Mouse (Mus musculus) hindbrain, embryonic 14.5 days (tissue): Measurements from ENCODE around the gene Tspan18. TPM values are rescaled to one million over a fixed set of nuclear protein-coding genes. Genes with fewer than 3 reads are reported as not detected.

Experiments used
- ATAC-seq: fragments of 200-750 bp; cut with Nextera tagmentation; 2 replicates; pipeline ENCODE4 v1.8.0; 2017; ENCODE audit warnings: moderate number of reproducible peaks, mild to moderate bottlenecking, moderate TSS enrichment, moderate library complexity; ENCODE audit not compliant: low FRiP score
- DNase-seq: peaks from one replicate; pipeline ENCODE4 v3.0.0-alpha.2; 2015; ENCODE audit warnings: low spot score
- H3K27ac ChIP-seq: fragments of 300-500 bp; sonication (generic); 2 replicates; pipeline ENCODE4 v1.5.1; 2014; ENCODE audit warnings: mild to moderate bottlenecking, moderate library complexity
- H3K27me3 ChIP-seq: fragments of 300-500 bp; sonication (generic); 2 replicates; pipeline ENCODE4 v1.6.1; 2014; ENCODE audit warnings: mild to moderate bottlenecking, low read length, mixed read lengths; ENCODE audit not compliant: control insufficient read depth, insufficient read depth
- H3K36me3 ChIP-seq: fragments of 300-500 bp; sonication (generic); replicated peaks from 2 replicates; pipeline ENCODE4 v1.6.1; 2014; ENCODE audit not compliant: control insufficient read depth, insufficient read depth
- H3K4me1 ChIP-seq: fragments of 300-500 bp; sonication (generic); replicated peaks from 2 replicates; pipeline ENCODE4 v1.6.1; 2014; ENCODE audit warnings: antibody characterized with exemption, low read length, mixed read lengths; ENCODE audit not compliant: control insufficient read depth, insufficient read depth
- H3K4me2 ChIP-seq: fragments of 300-500 bp; sonication (generic); replicated peaks from 2 replicates; pipeline ENCODE4 v1.6.1; 2014; ENCODE audit warnings: mild to moderate bottlenecking, moderate library complexity
- H3K4me3 ChIP-seq: fragments of 300-500 bp; sonication (generic); replicated peaks from 2 replicates; pipeline ENCODE4 v1.5.1; 2014; ENCODE audit warnings: mild to moderate bottlenecking, low read length
- H3K9ac ChIP-seq: fragments of 300-500 bp; sonication (generic); 2 replicates; pipeline ENCODE4 v1.6.1; 2014
- H3K9me3 ChIP-seq: fragments of 300-500 bp; sonication (generic); 2 replicates; pipeline ENCODE4 v1.6.1; 2016; ENCODE audit warnings: low read length; ENCODE audit not compliant: control insufficient read depth
- WGBS: fragments of 180-500 bp; shearing (Covaris S2); extraction: QIAGEN DNeasy Blood & Tissue Kit; methylation state at CpG from one replicate; pipeline ENCODE4 v1.1.7; 2014; 5-methylcytosine and 5-hydroxymethylcytosine counted together
- polyA plus RNA-seq: library from polyadenylated mRNA; unstranded; fragments of >200 nt; fragmentation: Nextera tagmentation; extraction: Ambion mirVana; gene quantifications from 2 replicates; pipeline ENCODE4 v1.2.1, GENCODE M21; 2014

Tspan18 gene
- polyA plus RNA-seq, 1 experiment from 2014 or later: 28.6 TPM

- DNase-seq: no peak
- Histone ChIP-seq H3K4me1 (peaks cover 46% of the 10 kb centered on the region), H3K9ac (0 out of 2 replicates have a peak overlapping the region, but pooled peaks have one; percentile 13), H3K27ac (peak overlapping the region; percentile 23; the same call in 1 of the 2 replicates), H3K9me3 (no peaks in the 10 kb centered on the region), H3K4me2 (no peak overlapping the region), H3K27me3 (no peaks in the 10 kb centered on the region), H3K4me3 (no peak overlapping the region), H3K36me3 (no peaks in the 10 kb centered on the region)
- no peak for ATAC-seq
- 65% methylated on average over 7 of the region's 7 CpGs for WGBS
These were observed 6.3 kb downstream of the Tspan18 start for GRCm38 (mm10) chr2:93327915-93328555.

GRCm38 (mm10) chr2:93324681-93325080, 9.6 kb downstream of the Tspan18 start:
- DNase-seq (no peak), ATAC-seq (no peak)
- Histone ChIP-seq H3K4me2 (no peak overlapping the region), H3K9me3 (no peaks in the 10 kb centered on the region), H3K27ac (peak overlapping the region; percentile 71), H3K4me3 (no peak overlapping the region), H3K4me1 (peaks cover 38% of the 10 kb centered on the region), H3K9ac (0 out of 2 replicates have a peak overlapping the region, but pooled peaks have one; percentile 18), H3K36me3 (no peaks in the 10 kb centered on the region), H3K27me3 (no peaks in the 10 kb centered on the region)
- 43% methylated on average over 7 of the region's 7 CpGs for WGBS

GRCm38 (mm10) chr2:93321946-93322345, 12.4 kb downstream of the Tspan18 start:
- DNase-seq (no peak), ATAC-seq (no peak)
- Histone ChIP-seq H3K27ac (no peak overlapping the region), H3K4me1 (peaks cover 51% of the 10 kb centered on the region), H3K4me2 (no peak overlapping the region), H3K9ac (no peak overlapping the region), H3K36me3 (no peaks in the 10 kb centered on the region), H3K27me3 (no peaks in the 10 kb centered on the region), H3K4me3 (no peak overlapping the region), H3K9me3 (no peaks in the 10 kb centered on the region)
- 71% methylated on average over 8 of the region's 8 CpGs for WGBS

GRCm38 (mm10) chr2:93320267-93320666, 14.0 kb downstream of the Tspan18 start:
- Histone ChIP-seq H3K9me3 (no peaks in the 10 kb centered on the region), H3K27me3 (no peaks in the 10 kb centered on the region), H3K9ac (no peak overlapping the region), H3K36me3 (no peaks in the 10 kb centered on the region), H3K4me3 (no peak overlapping the region), H3K4me2 (no peak overlapping the region), H3K27ac (no peak overlapping the region), H3K4me1 (peaks cover 51% of the 10 kb centered on the region)
- ATAC-seq (no peak), DNase-seq (no peak)
- 80% methylated on average over 5 of the region's 5 CpGs for WGBS

- Histone ChIP-seq H3K9me3 (no peaks in the 10 kb centered on the region), H3K4me2 (no peak overlapping the region), H3K4me1 (peaks cover 51% of the 10 kb centered on the region), H3K27me3 (no peaks in the 10 kb centered on the region), H3K4me3 (no peak overlapping the region), H3K9ac (no peak overlapping the region), H3K36me3 (no peaks in the 10 kb centered on the region), H3K27ac (no peak overlapping the region)
- DNase-seq (no peak), ATAC-seq (no peak)
- WGBS: 32% methylated on average over 7 of the region's 7 CpGs
These were observed 14.7 kb downstream of the Tspan18 start for GRCm38 (mm10) chr2:93319598-93319997.

GRCm38 (mm10) chr2:93318781-93319349, 15.4 kb downstream of the Tspan18 start:
- no peak overlapping the region for H3K4me3 ChIP-seq
- WGBS: 72% methylated on average over 21 of the region's 21 CpGs
- no peak overlapping the region for H3K4me2 ChIP-seq
- H3K36me3 ChIP-seq: no peaks in the 10 kb centered on the region
- no peaks in the 10 kb centered on the region for H3K27me3 ChIP-seq
- H3K27ac ChIP-seq: 0 out of 2 replicates have a peak overlapping the region, but pooled peaks have one; percentile 18
- DNase-seq: no peak
- H3K4me1 ChIP-seq: peaks cover 54% of the 10 kb centered on the region
- no peak for ATAC-seq
- H3K9ac ChIP-seq: no peak overlapping the region
- H3K9me3 ChIP-seq: no peaks in the 10 kb centered on the region

- ATAC-seq (no peak), DNase-seq (no peak)
- no peak overlapping the region for H3K4me3 ChIP-seq
- H3K27me3 ChIP-seq: no peaks in the 10 kb centered on the region
- no peaks in the 10 kb centered on the region for H3K9me3 ChIP-seq
- H3K27ac ChIP-seq: peak overlapping the region; percentile 61
- H3K36me3 ChIP-seq: 0 out of 2 replicates have a peak, but pooled peaks cover 3% of the 10 kb centered on the region
- 22% methylated on average over 15 of the region's 15 CpGs for WGBS
- no peak overlapping the region for H3K9ac ChIP-seq
- no peak overlapping the region for H3K4me2 ChIP-seq
- H3K4me1 ChIP-seq: peaks cover 50% of the 10 kb centered on the region
These were observed 20.3 kb downstream of the Tspan18 start for GRCm38 (mm10) chr2:93313768-93314632.

- Histone ChIP-seq H3K9me3 (no peaks in the 10 kb centered on the region), H3K9ac (no peak overlapping the region), H3K4me2 (no peak overlapping the region), H3K27me3 (no peaks in the 10 kb centered on the region), H3K36me3 (0 out of 2 replicates have a peak, but pooled peaks cover 3% of the 10 kb centered on the region), H3K27ac (no peak overlapping the region), H3K4me3 (no peak overlapping the region), H3K4me1 (peaks cover 40% of the 10 kb centered on the region)
- DNase-seq: no peak
- ATAC-seq: no peak
- WGBS: 81% methylated on average over 3 of the region's 3 CpGs
These were observed 21.8 kb downstream of the Tspan18 start for GRCm38 (mm10) chr2:93312458-93312857.
